Mouse (Mus musculus): ENCODE measurements around the gene Uckl1.
A peak's percentile ranks its signal among the peaks of the same experiment; 100 is the strongest.

GRCm38 (mm10) chr2:181550233-181550632, 34.5 kb downstream of the Uckl1 start:
- no peak for TF ChIP-seq POLR2A (IDR thresholded peaks at IDR 0.05; ENCODE audit: insufficient read length, low read depth)
- TF ChIP-seq TCF3 (IDR thresholded peaks at IDR 0.05; ENCODE audit: insufficient read length, low read depth) = peak; percentile 96
- no peak for TF ChIP-seq USF1 (IDR thresholded peaks at IDR 0.05; ENCODE audit: low read depth)
- TF ChIP-seq CEBPB (IDR thresholded peaks at IDR 0.05; ENCODE audit: insufficient read depth, poor library complexity, severe bottlenecking) = no peak
- peak; percentile 96 for TF ChIP-seq TCF12 (IDR thresholded peaks at IDR 0.05; ENCODE audit: insufficient read depth, poor library complexity, severe bottlenecking)
- no peak for TF ChIP-seq SRF (IDR thresholded peaks at IDR 0.05; ENCODE audit: control insufficient read depth, insufficient read length, low read depth)
- TF ChIP-seq POLR2AphosphoS2 (IDR thresholded peaks at IDR 0.05; ENCODE audit: insufficient read length, low read depth) = no peak

All from myocyte (in vitro differentiated cells).